Mouse (Mus musculus) natural killer cell, adult 2 months (primary cell): ENCODE results near the gene B4galnt3.
"Not testable (repeated sequence)": the region's sequence is repeated elsewhere in the genome, so short reads cannot be mapped to it uniquely, and the experiment has no call there.

Experiments used
- DNase-seq, 2 experiments: peaks; one replicate each; pipeline ENCODE4 v3.0.0; 2022; ENCODE audit warnings: low spot score in 2 of 2

B4galnt3 gene

GRCm38 (mm10) chr6:120294056-120294784 lies at the start of gene B4galnt3, which contains the start of gene D330020A13Rik:
TSS of gene B4galnt3 (minus strand) at chr6:120294559.
TSS of gene D330020A13Rik (plus strand) at chr6:120294364.
- DNase-seq = peak in 1 of 2 experiments; percentile 6

GRCm38 (mm10) chr6:120343992-120344391 lies 49.6 kb upstream of the B4galnt3 start:
- DNase-seq = no peak

GRCm38 (mm10) chr6:120332351-120332750 lies 38.0 kb upstream of the B4galnt3 start:
- no peak for DNase-seq

- DNase-seq = peak; percentile 38 to 59
These were observed 30.1 kb upstream of the B4galnt3 start for GRCm38 (mm10) chr6:120324295-120324927.

GRCm38 (mm10) chr6:120320369-120320768 lies 26.0 kb upstream of the B4galnt3 start:
- no peak for DNase-seq

- DNase-seq = no peak
These were observed 24.8 kb upstream of the B4galnt3 start for GRCm38 (mm10) chr6:120319129-120319528.

- no peak for DNase-seq
These were observed 24.1 kb upstream of the B4galnt3 start for GRCm38 (mm10) chr6:120318303-120318940.

- DNase-seq = no peak
These were observed 18.1 kb upstream of the B4galnt3 start for GRCm38 (mm10) chr6:120312443-120312842.

GRCm38 (mm10) chr6:120309787-120310186 lies 15.4 kb upstream of the B4galnt3 start:
- no peak for DNase-seq

- DNase-seq = no peak
These were observed 15.0 kb upstream of the B4galnt3 start for GRCm38 (mm10) chr6:120309338-120309737.

- no peak for DNase-seq
These were observed 12.7 kb upstream of the B4galnt3 start for GRCm38 (mm10) chr6:120306859-120307594.

- DNase-seq = no peak
These were observed 8.5 kb upstream of the B4galnt3 start for GRCm38 (mm10) chr6:120302755-120303316.

GRCm38 (mm10) chr6:120301137-120301536 lies 6.8 kb upstream of the B4galnt3 start:
- DNase-seq = no peak

- not testable (repeated sequence) for DNase-seq
These were observed 2.2 kb upstream of the B4galnt3 start for GRCm38 (mm10) chr6:120296589-120296988.

GRCm38 (mm10) chr6:120294785-120295133 lies 400 bp upstream of the B4galnt3 start:
- DNase-seq = peak in 1 of 2 experiments; percentile 10

- no peak for DNase-seq
These were observed 2.9 kb downstream of the B4galnt3 start for GRCm38 (mm10) chr6:120291396-120292009.

GRCm38 (mm10) chr6:120289430-120289829 lies 4.9 kb downstream of the B4galnt3 start:
- no peak for DNase-seq

- DNase-seq = no peak
These were observed 5.8 kb downstream of the B4galnt3 start for GRCm38 (mm10) chr6:120288541-120288940.

- DNase-seq = no peak
These were observed 7.1 kb downstream of the B4galnt3 start for GRCm38 (mm10) chr6:120287279-120287678.

- no peak for DNase-seq
These were observed 17.4 kb downstream of the B4galnt3 start for GRCm38 (mm10) chr6:120276874-120277449.

GRCm38 (mm10) chr6:120275301-120275700 lies 19.1 kb downstream of the B4galnt3 start:
- DNase-seq = no peak
